Mouse (Mus musculus): ENCODE measurements around the gene Os9. TPM values are rescaled to one million over a fixed set of nuclear protein-coding genes. Genes with fewer than 3 reads are reported as not detected.

Os9 gene
- polyA plus RNA-seq (2015; fragmentation: Nextera tagmentation; extraction: Ambion mirVana) = 125 and 126 TPM in 2 replicates

DNA sequence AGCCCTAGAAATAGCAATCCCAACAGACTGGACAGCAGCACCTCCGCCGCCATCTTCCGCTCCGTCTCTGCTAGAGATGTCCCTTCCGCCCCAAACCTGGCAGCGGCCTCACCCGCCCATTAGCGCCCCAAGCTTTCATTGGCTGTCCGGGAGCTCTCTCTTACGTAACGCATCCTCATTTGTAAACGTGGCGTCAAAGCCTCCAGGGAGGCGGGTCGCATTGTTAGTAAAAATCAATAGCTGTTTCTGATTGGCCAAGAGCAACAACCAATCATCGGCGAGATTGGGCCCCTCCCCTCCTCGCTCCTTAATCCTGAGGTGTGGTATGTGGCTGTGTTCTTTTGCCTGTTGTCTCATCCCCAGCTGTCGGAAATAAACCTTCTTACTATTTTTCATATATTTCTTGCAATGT is at the start of gene Os9:
Os9 (minus strand) TSS at position 66 of the 412 bp plus-strand sequence.
- Histone ChIP-seq H3K4me2 (ENCODE audit: low read length) (peak within 1 kb of the TSS; percentile 91), H3K36me3 (ENCODE audit: control insufficient read depth, insufficient read depth) (peaks cover 13% of the 10 kb centered on the region), H3K27me3 (replicated peaks; ENCODE audit: control insufficient read depth, insufficient read depth, low read length) (no peaks in the 10 kb centered on the region), H3K9ac (replicated peaks; ENCODE audit: low read depth, low read length) (peak within 1 kb of the TSS; percentile 83), H3K9me3 (ENCODE audit: control insufficient read depth, low read length) (no peaks in the 10 kb centered on the region), H3K27ac (ENCODE audit: low read length) (peak within 1 kb of the TSS; percentile 82), H3K4me3 (replicated peaks; ENCODE audit: low read length) (peak within 1 kb of the TSS; percentile 84), H3K4me1 (replicated peaks; ENCODE audit: control insufficient read depth, insufficient read depth, low read length) (peaks cover 25% of the 10 kb centered on the region)
- ATAC-seq = peak; percentile 98
- WGBS = under 1% methylated on average over 19 of the region's 19 CpGs

DNA sequence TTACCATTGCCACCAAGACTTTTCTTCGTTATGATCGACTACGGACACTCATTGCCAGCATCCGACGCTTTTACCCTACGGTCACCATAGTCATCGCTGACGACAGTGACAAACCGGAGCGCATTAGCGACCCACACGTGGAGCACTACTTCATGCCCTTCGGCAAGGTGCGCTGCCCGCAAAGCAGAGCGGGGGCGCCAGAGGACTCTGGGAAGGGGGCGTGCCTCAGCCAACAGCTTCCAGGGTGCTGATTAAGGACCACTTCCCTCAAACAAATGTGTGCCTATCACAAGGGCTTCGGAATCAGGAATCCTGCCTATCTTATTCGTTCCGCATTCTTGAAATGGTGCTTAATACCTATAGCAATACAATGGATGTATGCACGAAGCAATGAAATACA is 49.1 kb upstream of the Os9 start:
- Histone ChIP-seq H3K9ac (replicated peaks; ENCODE audit: low read depth, low read length) (no peak overlapping the region), H3K4me1 (replicated peaks; ENCODE audit: control insufficient read depth, insufficient read depth, low read length) (peaks cover 19% of the 10 kb centered on the region), H3K36me3 (ENCODE audit: control insufficient read depth, insufficient read depth) (no peaks in the 10 kb centered on the region), H3K4me2 (ENCODE audit: low read length) (peak overlapping the region; percentile 44), H3K27me3 (replicated peaks; ENCODE audit: control insufficient read depth, insufficient read depth, low read length) (peaks cover 42% of the 10 kb centered on the region), H3K27ac (ENCODE audit: low read length) (no peak overlapping the region), H3K4me3 (replicated peaks; ENCODE audit: low read length) (no peak overlapping the region), H3K9me3 (ENCODE audit: control insufficient read depth, low read length) (no peaks in the 10 kb centered on the region)
- WGBS = 4% methylated on average over 22 of the region's 22 CpGs
- ATAC-seq = no peak

DNA sequence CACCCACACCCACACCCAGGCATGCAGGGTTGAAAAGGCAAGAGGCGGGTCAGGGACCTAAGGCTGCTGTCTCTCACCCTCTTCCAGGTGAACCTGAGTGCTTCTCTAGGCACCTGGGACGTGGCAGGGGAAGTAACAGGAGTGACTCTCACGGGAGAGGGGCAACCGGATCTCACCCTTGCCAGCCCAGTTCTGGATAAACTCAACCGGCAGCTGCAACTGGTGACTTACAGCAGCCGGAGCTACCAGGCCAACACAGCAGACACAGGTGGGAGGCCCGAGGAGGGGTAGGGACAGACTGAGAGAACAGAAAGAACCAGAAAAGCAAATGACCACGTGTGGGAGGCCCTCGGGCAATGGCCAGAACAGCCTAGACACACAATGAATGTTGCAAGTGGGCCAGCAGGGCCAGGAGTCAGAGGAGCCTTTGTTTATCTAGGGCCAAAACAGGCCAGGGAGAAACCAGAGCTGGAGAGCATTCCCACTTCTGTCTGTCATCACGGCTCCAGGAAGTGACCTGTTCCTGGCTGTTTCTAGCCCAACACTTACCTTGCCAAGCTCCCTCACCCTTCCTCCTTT is 46.8 kb upstream of the Os9 start:
- ATAC-seq = no peak
- H3K27ac ChIP-seq (ENCODE audit: low read length) = no peak overlapping the region
- H3K4me2 ChIP-seq (ENCODE audit: low read length) = no peak overlapping the region
- peaks cover 24% of the 10 kb centered on the region for H3K4me1 ChIP-seq (replicated peaks; ENCODE audit: control insufficient read depth, insufficient read depth, low read length)
- no peaks in the 10 kb centered on the region for H3K36me3 ChIP-seq (ENCODE audit: control insufficient read depth, insufficient read depth)
- peaks cover 42% of the 10 kb centered on the region for H3K27me3 ChIP-seq (replicated peaks; ENCODE audit: control insufficient read depth, insufficient read depth, low read length)
- no peak overlapping the region for H3K9ac ChIP-seq (replicated peaks; ENCODE audit: low read depth, low read length)
- H3K9me3 ChIP-seq (ENCODE audit: control insufficient read depth, low read length) = no peaks in the 10 kb centered on the region
- WGBS = 65% methylated on average over 10 of the region's 10 CpGs
- no peak overlapping the region for H3K4me3 ChIP-seq (replicated peaks; ENCODE audit: low read length)

DNA sequence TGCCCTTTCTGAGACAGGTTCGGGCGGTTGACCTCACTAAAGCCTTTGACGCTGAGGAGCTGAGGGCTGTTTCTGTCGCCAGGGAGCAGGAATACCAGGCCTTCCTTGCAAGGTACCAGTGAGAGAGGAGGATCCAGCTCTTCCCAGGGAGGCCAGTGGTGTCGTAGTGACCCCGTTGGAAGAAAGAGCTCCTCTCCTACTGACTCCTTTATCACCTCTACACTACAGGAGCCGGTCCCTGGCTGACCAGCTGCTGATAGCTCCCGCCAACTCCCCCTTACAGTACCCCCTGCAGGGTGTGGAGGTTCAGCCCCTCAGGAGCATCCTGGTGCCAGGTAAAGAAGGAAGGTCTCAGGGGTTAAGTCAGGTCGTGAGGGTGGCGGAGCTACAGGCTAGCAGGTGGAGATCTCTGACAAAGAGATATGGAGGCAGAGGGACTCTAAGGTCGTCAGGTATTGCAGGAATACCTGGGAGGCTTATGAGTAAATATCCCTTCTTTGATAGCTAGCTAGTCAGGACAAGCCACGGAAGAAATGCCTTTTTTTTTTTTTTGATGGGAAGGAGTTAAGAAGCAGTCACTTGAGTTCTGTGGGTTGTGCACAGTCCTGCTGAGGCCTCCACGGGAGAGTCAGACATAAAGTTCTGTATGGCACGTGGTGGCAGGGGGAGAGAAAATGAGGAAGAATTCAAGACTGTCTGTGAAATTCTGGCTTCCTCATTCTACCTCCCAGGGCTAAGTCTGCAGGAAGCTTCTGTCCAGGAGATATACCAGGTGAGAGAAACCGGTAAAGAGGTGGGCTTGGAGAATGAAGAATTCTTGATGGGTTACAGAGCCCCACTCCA is 46.1 kb upstream of the Os9 start:
- Histone ChIP-seq H3K27ac (ENCODE audit: low read length) (no peak overlapping the region), H3K36me3 (ENCODE audit: control insufficient read depth, insufficient read depth) (no peaks in the 10 kb centered on the region), H3K9ac (replicated peaks; ENCODE audit: low read depth, low read length) (peak overlapping the region; percentile 97), H3K27me3 (replicated peaks; ENCODE audit: control insufficient read depth, insufficient read depth, low read length) (peaks cover 42% of the 10 kb centered on the region), H3K4me1 (replicated peaks; ENCODE audit: control insufficient read depth, insufficient read depth, low read length) (peaks cover 24% of the 10 kb centered on the region), H3K9me3 (ENCODE audit: control insufficient read depth, low read length) (no peaks in the 10 kb centered on the region), H3K4me2 (ENCODE audit: low read length) (peak overlapping the region; percentile 87), H3K4me3 (replicated peaks; ENCODE audit: low read length) (peak overlapping the region; percentile 71)
- no peak for ATAC-seq
- WGBS = 31% methylated on average over 15 of the region's 15 CpGs

DNA sequence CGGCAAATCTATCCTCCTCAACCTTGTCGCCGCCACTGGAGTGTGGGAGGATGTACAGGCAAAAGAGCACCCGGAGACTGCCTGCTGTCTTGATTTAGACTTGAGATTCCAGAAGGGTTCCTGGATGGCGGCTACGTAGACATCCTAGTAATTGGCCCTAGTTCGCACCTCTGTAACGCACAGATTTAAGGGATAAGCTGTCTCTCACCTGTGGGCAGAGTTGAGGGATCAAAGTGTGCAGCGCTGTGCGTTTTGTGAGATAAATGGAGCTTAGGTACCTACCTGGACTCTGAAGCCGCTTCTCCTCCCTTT is 45.4 kb upstream of the Os9 start:
- no peak for ATAC-seq
- Histone ChIP-seq H3K4me3 (replicated peaks; ENCODE audit: low read length) (peak overlapping the region; percentile 71), H3K4me1 (replicated peaks; ENCODE audit: control insufficient read depth, insufficient read depth, low read length) (peaks cover 24% of the 10 kb centered on the region), H3K36me3 (ENCODE audit: control insufficient read depth, insufficient read depth) (no peaks in the 10 kb centered on the region), H3K27ac (ENCODE audit: low read length) (peak overlapping the region; percentile 71; the same call in 1 of the 2 replicates), H3K4me2 (ENCODE audit: low read length) (peak overlapping the region; percentile 87), H3K9ac (replicated peaks; ENCODE audit: low read depth, low read length) (peak overlapping the region; percentile 97), H3K9me3 (ENCODE audit: control insufficient read depth, low read length) (no peaks in the 10 kb centered on the region), H3K27me3 (replicated peaks; ENCODE audit: control insufficient read depth, insufficient read depth, low read length) (peaks cover 42% of the 10 kb centered on the region)
- WGBS = 5% methylated on average over 11 of the region's 11 CpGs

DNA sequence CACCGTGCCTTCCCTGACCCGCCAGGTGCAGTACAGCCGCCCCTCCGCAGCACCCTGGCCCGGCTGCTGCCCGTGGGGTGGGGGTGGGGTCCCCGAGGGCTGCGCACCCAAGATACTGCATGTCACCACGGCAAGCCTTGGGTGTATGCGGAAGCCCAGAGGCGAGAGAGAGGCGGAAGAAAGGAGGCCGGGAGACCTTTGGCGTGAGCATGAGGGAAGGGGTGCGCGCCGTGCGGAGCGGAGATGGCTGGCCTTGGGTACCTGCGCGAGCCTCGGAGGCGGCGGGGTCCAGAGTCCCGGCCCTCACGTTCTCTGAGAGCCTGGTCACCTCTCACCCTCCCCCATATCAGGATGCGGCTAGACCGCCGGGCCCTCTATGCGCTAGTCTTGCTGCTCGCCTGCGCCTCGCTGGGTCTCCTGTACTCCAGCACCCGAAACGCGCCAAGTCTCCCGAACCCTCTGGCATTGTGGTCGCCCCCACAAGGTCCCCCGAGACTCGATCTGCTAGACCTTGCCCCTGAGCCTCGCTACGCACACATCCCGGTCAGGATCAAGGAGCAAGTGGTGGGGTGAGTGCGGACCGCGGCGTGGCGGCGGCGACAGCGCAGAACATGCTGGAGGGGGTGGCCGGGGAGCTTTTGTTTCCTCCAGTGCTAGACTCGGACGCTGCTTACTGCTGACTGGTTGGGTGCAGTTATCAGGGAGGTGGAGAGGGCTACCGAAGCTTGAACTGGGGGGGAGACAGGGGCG is 44.9 kb upstream of the Os9 start:
- peak overlapping the region; percentile 71 for H3K27ac ChIP-seq (ENCODE audit: low read length)
- peak overlapping the region; percentile 97 for H3K9ac ChIP-seq (replicated peaks; ENCODE audit: low read depth, low read length)
- WGBS = under 1% methylated on average over 56 of the region's 56 CpGs
- peaks cover 37% of the 10 kb centered on the region for H3K27me3 ChIP-seq (replicated peaks; ENCODE audit: control insufficient read depth, insufficient read depth, low read length)
- H3K9me3 ChIP-seq (ENCODE audit: control insufficient read depth, low read length) = no peaks in the 10 kb centered on the region
- peaks cover 23% of the 10 kb centered on the region for H3K4me1 ChIP-seq (replicated peaks; ENCODE audit: control insufficient read depth, insufficient read depth, low read length)
- peak overlapping the region; percentile 71 for H3K4me3 ChIP-seq (replicated peaks; ENCODE audit: low read length)
- peak overlapping the region; percentile 87 for H3K4me2 ChIP-seq (ENCODE audit: low read length)
- H3K36me3 ChIP-seq (ENCODE audit: control insufficient read depth, insufficient read depth) = no peaks in the 10 kb centered on the region
- ATAC-seq = peak; percentile 48

DNA sequence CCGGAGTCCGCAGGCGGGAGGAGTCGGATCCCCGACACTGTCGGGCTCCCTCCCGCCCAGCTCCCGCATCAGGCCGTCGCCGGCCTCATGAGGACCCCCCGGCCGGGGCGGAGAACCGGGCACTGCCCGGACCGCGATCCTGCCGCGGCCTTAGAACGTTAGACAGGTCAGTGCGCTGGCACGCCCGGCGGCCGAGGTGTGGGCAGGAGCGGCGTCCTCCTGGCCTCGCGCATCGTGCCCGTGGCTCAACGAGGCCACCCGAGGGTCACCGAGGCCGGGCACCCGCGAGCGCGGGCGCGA is 44.4 kb upstream of the Os9 start:
- peak; percentile 66 for ATAC-seq
- no peaks in the 10 kb centered on the region for H3K9me3 ChIP-seq (ENCODE audit: control insufficient read depth, low read length)
- H3K9ac ChIP-seq (replicated peaks; ENCODE audit: low read depth, low read length) = peak overlapping the region; percentile 97
- under 1% methylated on average over 38 of the region's 42 CpGs for WGBS
- no peaks in the 10 kb centered on the region for H3K36me3 ChIP-seq (ENCODE audit: control insufficient read depth, insufficient read depth)
- H3K27me3 ChIP-seq (replicated peaks; ENCODE audit: control insufficient read depth, insufficient read depth, low read length) = peaks cover 32% of the 10 kb centered on the region
- H3K4me3 ChIP-seq (replicated peaks; ENCODE audit: low read length) = peak overlapping the region; percentile 71
- H3K27ac ChIP-seq (ENCODE audit: low read length) = peak overlapping the region; percentile 71
- peak overlapping the region; percentile 87 for H3K4me2 ChIP-seq (ENCODE audit: low read length)
- peaks cover 17% of the 10 kb centered on the region for H3K4me1 ChIP-seq (replicated peaks; ENCODE audit: control insufficient read depth, insufficient read depth, low read length)

DNA sequence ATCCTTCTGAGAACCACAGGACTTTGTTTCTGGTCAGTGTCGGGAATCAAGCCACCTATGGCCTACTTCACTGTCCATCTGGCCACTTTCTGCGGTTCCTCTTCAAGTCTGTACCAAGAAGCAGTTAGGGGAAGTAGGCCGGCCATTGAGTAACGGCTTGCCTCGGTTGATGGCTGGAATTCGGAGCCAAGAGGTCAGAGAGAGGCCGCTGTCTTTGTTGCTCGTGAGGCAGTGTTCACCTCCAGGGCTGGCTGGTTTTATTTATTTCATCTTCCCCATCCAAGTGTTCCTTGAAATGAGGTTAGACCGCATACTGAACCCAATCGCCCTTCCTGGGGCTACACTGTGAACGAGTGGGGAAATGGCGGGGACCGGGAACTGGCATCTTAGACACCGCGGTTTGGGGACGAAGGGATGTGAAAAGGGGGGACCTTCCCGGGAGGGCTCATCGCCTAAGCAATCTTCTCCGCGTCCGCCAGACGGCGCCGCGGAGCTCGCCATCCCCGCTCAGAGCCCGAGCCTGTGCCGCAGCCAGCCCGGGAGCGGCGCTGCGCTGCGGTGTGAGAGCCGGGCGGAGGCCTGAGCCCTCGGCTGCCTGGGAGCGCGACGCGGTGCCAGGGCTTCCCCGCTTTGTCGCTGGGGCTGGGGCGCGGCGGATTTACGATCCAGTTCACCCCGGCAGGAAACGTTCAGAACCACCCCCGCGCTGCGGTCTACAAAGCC is 43.9 kb upstream of the Os9 start, which contains the start of gene B4galnt1:
B4galnt1 (plus strand) TSS at position 595 of the 723 bp plus-strand sequence.
- Histone ChIP-seq H3K27me3 (replicated peaks; ENCODE audit: control insufficient read depth, insufficient read depth, low read length) (peaks cover 28% of the 10 kb centered on the region), H3K4me1 (replicated peaks; ENCODE audit: control insufficient read depth, insufficient read depth, low read length) (peaks cover 12% of the 10 kb centered on the region), H3K27ac (ENCODE audit: low read length) (peak within 1 kb of the TSS; percentile 71), H3K4me3 (replicated peaks; ENCODE audit: low read length) (peak within 1 kb of the TSS; percentile 71), H3K9me3 (ENCODE audit: control insufficient read depth, low read length) (no peaks in the 10 kb centered on the region), H3K36me3 (ENCODE audit: control insufficient read depth, insufficient read depth) (no peaks in the 10 kb centered on the region), H3K4me2 (ENCODE audit: low read length) (peak within 1 kb of the TSS; percentile 87), H3K9ac (replicated peaks; ENCODE audit: low read depth, low read length) (peak within 1 kb of the TSS; percentile 97)
- 2% methylated on average over 52 of the region's 52 CpGs for WGBS
- ATAC-seq = peak; percentile 94

All from forebrain, embryonic 16.5 days (tissue).